Mouse (Mus musculus): ENCODE measurements around the gene Cdkl4.

GRCm38 (mm10) chr17:80510459-80510855, 67.2 kb downstream of the Cdkl4 start:
- TF ChIP-seq USF2 (IDR thresholded peaks at IDR 0.05; ENCODE audit: borderline replicate concordance in 1 of 2, insufficient read depth in 1 of 2, low read depth in 1 of 2, low read length in 2 of 2): no peak
- TF ChIP-seq POLR2A (IDR thresholded peaks at IDR 0.05; ENCODE audit: control insufficient read depth in 1 of 2, insufficient read depth in 1 of 2, low read depth in 1 of 2, low read length in 2 of 2, poor library complexity in 1 of 2): no peak
